Mouse (Mus musculus) lung, embryonic 14.5 days (tissue): Measurements from ENCODE around the gene Crb1. TPM values are rescaled to one million over a fixed set of nuclear protein-coding genes. Genes with fewer than 3 reads are reported as not detected.

Source experiments
- ATAC-seq: fragments of 200-750 bp; cut with Nextera tagmentation; 2 replicates; pipeline ENCODE4 v1.8.0; 2017; ENCODE audit warnings: mild to moderate bottlenecking, moderate TSS enrichment, moderate library complexity; ENCODE audit not compliant: insufficient read depth
- DNase-seq: peaks from one replicate; pipeline ENCODE4 v3.0.0-alpha.2; 2015
- H3K27ac ChIP-seq: fragments of 300-500 bp; sonication (generic); 2 replicates; pipeline ENCODE4 v1.5.1; 2014; ENCODE audit warnings: low read depth, mild to moderate bottlenecking, moderate library complexity
- H3K27me3 ChIP-seq: fragments of 300-500 bp; sonication (generic); 2 replicates; pipeline ENCODE4 v1.6.1; 2014; ENCODE audit warnings: low read length, control low read depth; ENCODE audit not compliant: insufficient read depth
- H3K36me3 ChIP-seq: fragments of 300-500 bp; sonication (generic); 2 replicates; pipeline ENCODE4 v1.6.1; 2014; ENCODE audit warnings: control low read depth; ENCODE audit not compliant: insufficient read depth
- H3K4me1 ChIP-seq: fragments of 300-500 bp; sonication (generic); 2 replicates; pipeline ENCODE4 v1.6.1; 2014; ENCODE audit warnings: antibody characterized with exemption, control low read depth; ENCODE audit not compliant: insufficient read depth
- H3K4me2 ChIP-seq: fragments of 300-500 bp; sonication (generic); 2 replicates; pipeline ENCODE4 v1.6.1; 2014; ENCODE audit warnings: mild to moderate bottlenecking
- H3K4me3 ChIP-seq: fragments of 300-500 bp; sonication (generic); 2 replicates; pipeline ENCODE4 v1.5.1; 2014; ENCODE audit warnings: low read depth, low read length
- H3K9ac ChIP-seq: fragments of 300-500 bp; sonication (generic); 2 replicates; pipeline ENCODE4 v1.6.1; 2014
- H3K9me3 ChIP-seq: fragments of 300-500 bp; sonication (generic); 2 replicates; pipeline ENCODE4 v1.6.1; 2016; ENCODE audit warnings: low read depth, low read length, control low read depth
- CTCF ChIP-seq: IDR thresholded peaks from 2 replicates; pipeline ENCODE4 v1.5.1; 2016; ENCODE audit warnings: antibody characterized with exemption, low read depth
- WGBS: fragments of 180-500 bp; shearing (Covaris S2); extraction: QIAGEN DNeasy Blood & Tissue Kit; methylation state at CpG from one replicate; pipeline ENCODE4 v1.1.7; 2014; 5-methylcytosine and 5-hydroxymethylcytosine counted together
- polyA plus RNA-seq: library from polyadenylated mRNA; unstranded; fragments of >200 nt; fragmentation: Nextera tagmentation; extraction: Ambion mirVana; gene quantifications from 2 replicates; pipeline ENCODE4 v1.2.1, GENCODE M21; 2014

Crb1 gene
- polyA plus RNA-seq, 1 experiment from 2014 or later: not detected

DNA sequence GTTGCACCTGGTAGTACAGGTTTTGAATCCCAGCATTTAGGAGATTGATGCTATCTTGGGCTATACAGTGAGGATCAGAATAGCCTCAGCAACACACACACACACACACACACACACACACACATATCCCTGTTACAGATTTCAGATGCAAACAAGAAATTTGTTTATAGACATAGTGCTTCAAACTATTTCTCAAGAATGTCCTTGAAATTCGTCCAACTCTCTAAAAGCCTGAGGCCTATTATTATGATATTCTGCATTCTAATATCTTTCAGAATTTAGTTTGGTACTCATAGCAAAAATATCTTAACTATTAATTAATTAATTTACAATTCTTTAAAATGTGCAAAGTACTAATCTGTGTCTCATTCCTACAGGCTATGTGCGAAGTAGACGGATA is 124.9 kb downstream of the Crb1 start:
- ATAC-seq: no peak
- no peak overlapping the region for H3K4me2 ChIP-seq

DNA sequence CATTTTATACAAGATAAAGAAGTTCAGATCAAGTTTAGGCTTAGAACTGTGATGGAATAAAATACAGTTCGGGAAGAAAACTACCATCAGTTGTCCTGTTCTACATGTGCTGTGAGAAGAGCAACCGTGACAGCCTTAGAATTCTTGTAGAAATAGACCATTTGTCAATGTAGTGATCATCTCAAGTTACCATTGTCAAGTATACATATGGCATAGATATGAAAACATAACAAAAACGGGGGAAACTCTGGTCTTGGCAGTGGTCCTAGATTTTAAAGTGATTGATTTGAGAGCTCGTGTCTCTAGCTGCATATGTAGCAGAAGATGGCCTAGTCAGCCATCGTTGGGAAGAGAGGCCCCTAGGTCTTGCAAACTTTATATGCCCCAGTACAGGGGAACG is 127.7 kb downstream of the Crb1 start:
- no peak overlapping the region for H3K9ac ChIP-seq
- H3K27ac ChIP-seq: no peak overlapping the region
- H3K4me3 ChIP-seq: no peak overlapping the region
- H3K36me3 ChIP-seq: no peaks in the 10 kb centered on the region
- no peaks in the 10 kb centered on the region for H3K27me3 ChIP-seq
- no peaks in the 10 kb centered on the region for H3K9me3 ChIP-seq
- no peak overlapping the region for H3K4me2 ChIP-seq
- DNase-seq (peak; percentile 83), ATAC-seq (peak; percentile 80)
- WGBS: 24% methylated on average over 6 of the region's 6 CpGs
- no peaks in the 10 kb centered on the region for H3K4me1 ChIP-seq
- TF ChIP-seq CTCF: no peak

More for the DNA sequence above, 124.9 kb downstream of the Crb1 start:
- peak; percentile 70 for DNase-seq
- TF ChIP-seq CTCF: no peak
- Histone ChIP-seq H3K36me3 (no peaks in the 10 kb centered on the region), H3K27me3 (no peaks in the 10 kb centered on the region), H3K27ac (no peak overlapping the region), H3K9ac (no peak overlapping the region), H3K4me1 (no peaks in the 10 kb centered on the region), H3K4me3 (no peak overlapping the region), H3K9me3 (no peaks in the 10 kb centered on the region)
- WGBS: 71% methylated on average over 3 of the region's 3 CpGs

DNA sequence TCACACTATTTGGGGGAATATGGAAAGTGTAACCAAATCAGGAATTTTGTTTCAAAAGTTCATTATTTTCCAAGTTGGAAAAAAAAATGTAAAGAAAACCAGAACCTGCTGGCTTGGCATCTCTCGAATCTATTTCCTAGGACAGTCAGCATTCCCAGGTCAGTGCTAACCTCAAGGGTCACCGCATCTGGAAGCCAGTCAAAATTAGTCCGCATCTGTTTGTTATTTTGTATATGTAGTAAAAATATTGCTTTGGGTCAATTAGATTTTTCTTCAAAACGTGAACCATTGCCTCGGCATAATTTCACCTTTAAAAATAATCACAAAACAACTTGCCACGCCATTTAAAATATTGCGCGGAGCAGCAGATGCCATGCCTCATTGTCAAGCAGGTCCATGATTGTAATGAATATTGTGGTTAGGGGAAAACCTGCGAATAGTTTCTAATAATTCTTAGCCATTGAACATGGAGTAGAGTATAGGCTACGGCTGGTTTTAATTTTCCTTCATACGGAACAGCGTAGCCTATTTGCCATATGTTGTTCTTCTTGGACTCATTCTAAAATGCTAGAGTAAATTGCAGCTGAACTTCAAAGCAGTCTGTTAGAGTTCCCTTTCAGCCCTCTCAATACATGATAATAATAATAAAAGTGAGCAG is 130.0 kb downstream of the Crb1 start:
- ATAC-seq (no peak), DNase-seq (no peak)
- Histone ChIP-seq H3K9ac (no peak overlapping the region), H3K4me1 (no peaks in the 10 kb centered on the region), H3K4me2 (no peak overlapping the region), H3K9me3 (no peaks in the 10 kb centered on the region), H3K27me3 (no peaks in the 10 kb centered on the region), H3K36me3 (no peaks in the 10 kb centered on the region), H3K27ac (no peak overlapping the region), H3K4me3 (no peak overlapping the region)
- TF ChIP-seq CTCF: no peak
- 83% methylated on average over 12 of the region's 12 CpGs for WGBS

DNA sequence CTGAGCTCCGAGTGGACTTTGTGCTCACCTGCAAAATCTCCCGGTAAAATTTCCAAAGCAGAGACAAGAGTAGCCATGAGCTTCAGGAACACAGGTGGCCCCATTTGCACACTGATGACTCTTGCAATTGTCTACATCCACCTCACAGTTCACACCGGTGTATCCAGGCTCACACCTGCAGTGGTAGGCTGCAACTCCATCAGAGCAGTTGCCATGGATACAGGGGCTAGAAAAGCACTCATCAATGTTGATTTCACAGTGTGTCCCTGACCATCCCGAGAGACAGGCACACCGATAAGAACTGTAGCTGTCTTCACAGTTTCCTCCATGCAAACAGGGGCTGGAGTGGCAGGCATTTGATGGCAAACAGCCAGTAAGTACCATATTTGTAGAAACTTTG is 140.1 kb downstream of the Crb1 start:
- 57% methylated on average over 5 of the region's 5 CpGs for WGBS
- no peak for TF ChIP-seq CTCF
- Histone ChIP-seq H3K4me2 (no peak overlapping the region), H3K9ac (no peak overlapping the region), H3K27ac (no peak overlapping the region), H3K4me1 (peaks cover 10% of the 10 kb centered on the region; the same call in 1 of the 2 replicates), H3K36me3 (no peaks in the 10 kb centered on the region), H3K27me3 (no peaks in the 10 kb centered on the region), H3K9me3 (no peaks in the 10 kb centered on the region), H3K4me3 (no peak overlapping the region)
- peak; percentile 21 for DNase-seq
- ATAC-seq: no peak

GRCm38 (mm10) chr1:139234611-139235568 is 142.0 kb downstream of the Crb1 start:
- 41% methylated on average over 3 of the region's 3 CpGs for WGBS
- TF ChIP-seq CTCF: no peak

DNA sequence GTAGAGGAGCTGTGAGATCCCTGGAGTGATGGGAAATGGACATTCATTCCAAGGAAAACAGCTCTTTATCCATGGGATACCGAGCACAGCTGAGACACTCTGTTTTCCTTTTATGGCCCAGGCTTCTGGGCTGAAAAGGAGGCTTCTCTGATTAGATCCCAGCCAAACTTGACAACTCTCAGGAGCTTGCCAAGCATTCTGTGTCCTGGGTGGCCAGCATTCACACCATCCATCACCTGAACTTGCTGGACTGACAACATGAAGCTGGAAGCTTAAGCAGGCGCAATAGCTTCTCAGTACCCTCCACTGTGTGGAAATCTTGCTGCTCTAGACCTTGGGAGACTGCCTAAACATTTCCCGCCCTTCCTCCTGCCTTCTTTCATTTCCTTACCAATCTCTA is 144.3 kb downstream of the Crb1 start:
- no peak for TF ChIP-seq CTCF
- Histone ChIP-seq H3K27me3 (no peaks in the 10 kb centered on the region), H3K36me3 (no peaks in the 10 kb centered on the region), H3K4me2 (no peak overlapping the region), H3K9ac (no peak overlapping the region), H3K4me1 (peaks cover 10% of the 10 kb centered on the region; the same call in 1 of the 2 replicates), H3K27ac (0 out of 2 replicates have a peak overlapping the region, but pooled peaks have one; percentile 18), H3K4me3 (no peak overlapping the region), H3K9me3 (no peaks in the 10 kb centered on the region)
- 25% methylated on average over 3 of the region's 3 CpGs for WGBS
- peak; percentile 89 for ATAC-seq
- DNase-seq: peak; percentile 86

More at GRCm38 (mm10) chr1:139234611-139235568, 142.0 kb downstream of the Crb1 start:
- no peaks in the 10 kb centered on the region for H3K27me3 ChIP-seq
- no peak overlapping the region for H3K4me3 ChIP-seq
- ATAC-seq: peak; percentile 82
- H3K27ac ChIP-seq: peak overlapping the region; percentile 36; the same call in 1 of the 2 replicates
- no peak overlapping the region for H3K4me2 ChIP-seq
- H3K4me1 ChIP-seq: peaks cover 10% of the 10 kb centered on the region; the same call in 1 of the 2 replicates
- H3K9ac ChIP-seq: no peak overlapping the region
- H3K36me3 ChIP-seq: no peaks in the 10 kb centered on the region
- H3K9me3 ChIP-seq: no peaks in the 10 kb centered on the region
- DNase-seq: peak; percentile 84
